Mouse (Mus musculus) forelimb bud, embryonic 11.5 days (tissue): ENCODE results near the gene Hist1h2ah.
"Not testable (repeated sequence)": the region's sequence is repeated elsewhere in the genome, so short reads cannot be mapped to it uniquely, and the experiment has no call there.

Experiments used
- DNase-seq: peaks from one replicate; pipeline ENCODE4 v3.0.0-alpha.2; 2012; ENCODE audit warnings: low read depth, low spot score

Hist1h2ah gene

DNA sequence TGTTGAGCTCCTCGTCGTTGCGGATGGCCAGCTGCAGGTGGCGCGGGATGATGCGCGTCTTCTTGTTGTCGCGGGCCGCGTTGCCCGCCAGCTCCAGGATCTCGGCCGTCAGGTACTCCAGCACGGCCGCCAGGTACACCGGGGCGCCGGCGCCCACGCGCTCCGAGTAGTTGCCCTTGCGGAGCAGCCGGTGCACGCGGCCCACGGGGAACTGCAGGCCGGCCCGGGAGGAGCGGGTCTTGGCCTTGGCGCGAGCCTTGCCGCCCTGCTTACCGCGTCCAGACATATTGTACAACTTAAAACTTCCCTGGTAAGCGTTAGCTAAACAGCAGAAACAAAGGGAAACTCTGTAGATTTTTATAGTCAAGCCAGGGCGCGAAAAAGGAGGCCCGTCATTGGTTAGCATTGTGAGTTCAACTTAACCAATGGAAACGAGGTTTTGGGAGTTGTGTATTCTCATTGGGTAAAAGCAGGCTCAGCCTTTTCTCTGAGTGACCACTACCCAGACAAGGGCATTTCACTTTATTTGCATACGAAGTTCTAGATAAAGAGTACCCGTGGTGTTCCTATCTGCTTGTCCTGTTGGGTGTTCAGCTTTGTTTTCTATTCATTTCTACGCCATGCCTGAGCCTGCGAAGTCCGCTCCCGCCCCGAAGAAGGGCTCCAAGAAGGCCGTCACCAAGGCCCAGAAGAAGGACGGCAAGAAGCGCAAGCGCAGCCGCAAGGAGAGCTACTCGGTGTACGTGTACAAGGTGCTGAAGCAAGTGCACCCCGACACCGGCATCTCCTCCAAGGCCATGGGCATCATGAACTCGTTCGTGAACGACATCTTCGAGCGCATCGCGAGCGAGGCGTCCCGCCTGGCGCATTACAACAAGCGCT, at the start of gene Hist1h2ah, which contains the start of gene Hist1h2bk:
Hist1h2ah (minus strand) TSS at position 302 of the 882 bp plus-strand sequence.
Hist1h2bk (plus strand) TSS at position 604 of the 882 bp plus-strand sequence.
- DNase-seq = peak; percentile 97

DNA sequence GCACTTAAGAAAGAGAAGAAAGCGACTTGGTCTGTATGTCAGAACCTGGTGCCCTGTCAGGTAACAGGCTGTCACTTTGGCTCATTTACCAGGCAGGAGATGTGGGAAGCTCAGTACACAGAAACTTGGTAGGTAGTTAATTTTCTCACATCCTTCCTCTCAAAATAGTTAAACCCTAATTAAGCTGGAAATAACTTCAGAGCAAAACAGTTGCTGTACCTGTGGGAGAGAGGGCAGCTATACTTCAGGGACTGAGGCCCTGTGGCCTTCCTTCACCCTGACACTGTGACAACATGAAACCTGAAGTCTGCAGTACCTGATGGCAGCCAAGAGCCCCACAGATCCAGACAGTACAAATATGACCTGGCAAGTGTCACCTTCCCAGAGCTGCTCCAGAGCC, 48.8 kb upstream of the Hist1h2ah start, which contains the start of gene Vmn1r188:
Vmn1r188 (plus strand) TSS at position 301 of the 400 bp plus-strand sequence.
- not testable (repeated sequence) for DNase-seq

DNA sequence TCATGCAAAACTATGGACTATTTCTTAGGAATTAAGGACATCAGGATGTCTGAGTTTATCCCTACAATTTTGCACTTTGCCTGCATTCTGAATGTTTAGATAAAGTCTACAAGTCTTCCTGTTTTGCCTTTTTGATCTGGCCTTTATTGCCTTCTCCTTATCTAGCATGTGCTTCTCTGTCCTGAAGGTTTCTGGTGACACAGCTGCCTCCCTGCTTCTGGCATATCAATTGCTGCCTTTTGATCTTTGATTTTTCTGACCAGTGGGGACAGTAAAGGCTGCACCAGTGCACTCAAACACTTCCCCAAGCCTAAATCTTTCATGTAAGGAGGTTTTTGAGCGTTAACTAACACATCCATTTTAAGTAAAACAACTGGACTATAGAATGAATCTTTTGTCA, 28.1 kb upstream of the Hist1h2ah start:
- DNase-seq = no peak

DNA sequence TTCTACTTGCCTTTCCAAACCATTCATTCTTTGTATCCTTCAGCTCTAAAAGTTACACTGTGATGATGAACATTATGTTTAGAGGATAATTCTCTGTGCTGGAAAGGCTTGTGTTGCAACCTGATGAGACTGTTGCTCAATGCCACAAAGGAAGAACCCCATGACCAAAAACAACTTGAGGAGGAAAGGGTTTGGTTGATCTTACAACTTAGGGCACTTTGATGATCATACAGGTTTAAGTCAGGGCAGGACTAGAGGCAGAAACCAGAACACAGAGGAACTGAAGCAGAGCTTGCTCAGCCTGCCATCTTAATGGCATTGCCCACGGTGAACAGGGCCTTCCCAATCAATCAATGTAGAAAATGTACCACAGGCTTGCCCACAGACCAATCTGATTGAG, 26.1 kb upstream of the Hist1h2ah start:
- DNase-seq = no peak

DNA sequence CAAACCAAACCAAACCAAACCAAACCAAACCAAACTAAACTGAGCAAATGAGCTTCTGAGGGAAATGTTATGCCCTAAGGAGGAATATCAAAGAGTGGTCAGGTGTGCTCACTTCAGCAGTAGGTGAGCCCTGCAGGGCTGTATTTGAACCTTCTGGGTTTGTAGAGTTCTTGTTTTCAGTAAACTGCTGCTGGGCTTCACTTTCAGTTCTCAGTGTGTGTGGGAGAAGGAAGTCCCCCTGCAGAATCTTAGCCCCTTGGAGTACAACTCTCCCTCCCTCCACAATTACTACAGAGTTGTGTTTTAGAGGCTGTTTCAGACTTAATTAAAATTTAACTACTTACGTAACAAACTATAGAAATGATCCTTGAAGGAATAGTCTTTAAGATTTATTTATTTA, 18.4 kb upstream of the Hist1h2ah start:
- DNase-seq = no peak

DNA sequence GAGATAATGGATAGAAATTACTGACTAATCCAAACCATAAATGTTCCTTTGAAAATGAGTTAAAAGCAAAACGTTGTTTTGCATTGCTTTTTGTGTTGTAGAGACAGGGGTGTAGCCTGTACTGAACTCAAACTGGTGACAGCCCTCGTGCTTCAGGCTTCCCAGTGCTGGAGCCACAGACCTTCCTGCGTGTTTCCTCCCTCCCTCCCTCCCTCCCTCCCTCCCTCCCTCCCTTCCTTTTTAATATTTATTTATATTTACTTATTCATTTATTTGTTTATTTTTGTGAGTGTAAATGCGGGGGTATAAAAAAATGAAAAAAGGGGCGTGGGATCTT, 16.1 kb upstream of the Hist1h2ah start:
- DNase-seq = no peak

DNA sequence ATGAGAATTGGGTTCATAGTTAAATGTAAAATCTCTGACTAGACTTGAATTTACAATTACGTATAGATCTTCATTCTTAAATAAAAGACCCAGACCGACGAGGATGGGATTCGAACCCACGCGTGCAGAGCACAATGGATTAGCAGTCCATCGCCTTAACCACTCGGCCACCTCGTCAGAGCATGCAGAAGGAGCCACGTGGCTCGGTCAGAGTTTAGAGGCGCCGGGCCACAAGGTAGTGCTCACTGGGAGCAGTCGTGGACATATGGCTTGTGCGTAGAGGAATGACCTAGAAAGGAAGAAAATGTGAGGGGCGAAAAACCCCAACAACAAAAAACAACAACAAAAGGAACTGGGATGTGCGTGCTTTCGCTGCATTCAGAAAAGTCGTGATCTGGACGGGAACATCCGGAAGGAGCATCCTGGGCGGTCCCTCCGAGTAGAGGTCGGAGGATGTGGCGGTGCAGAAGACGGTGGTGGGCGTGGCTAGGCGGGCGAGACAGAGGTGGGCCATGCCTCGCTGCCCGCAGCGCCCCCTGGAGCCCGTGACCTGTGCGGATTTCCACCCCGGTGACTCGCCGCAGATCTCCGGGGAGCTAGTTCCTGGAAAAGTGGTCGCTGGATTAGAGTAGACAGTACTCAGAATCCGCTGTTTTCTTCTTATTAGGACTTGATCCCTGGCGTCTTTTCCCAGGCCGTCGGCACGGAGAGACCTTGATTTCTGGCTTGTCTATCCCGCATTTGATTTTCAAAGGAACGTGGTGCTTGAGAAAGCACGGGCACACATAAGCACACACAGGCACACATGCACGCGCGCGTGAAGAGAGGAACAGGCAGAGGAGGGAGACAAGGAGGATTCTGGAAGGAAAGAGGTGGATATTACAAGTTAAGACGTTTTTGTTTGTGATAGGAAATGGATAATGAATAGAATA, 15.5 kb upstream of the Hist1h2ah start:
- DNase-seq = peak; percentile 92

DNA sequence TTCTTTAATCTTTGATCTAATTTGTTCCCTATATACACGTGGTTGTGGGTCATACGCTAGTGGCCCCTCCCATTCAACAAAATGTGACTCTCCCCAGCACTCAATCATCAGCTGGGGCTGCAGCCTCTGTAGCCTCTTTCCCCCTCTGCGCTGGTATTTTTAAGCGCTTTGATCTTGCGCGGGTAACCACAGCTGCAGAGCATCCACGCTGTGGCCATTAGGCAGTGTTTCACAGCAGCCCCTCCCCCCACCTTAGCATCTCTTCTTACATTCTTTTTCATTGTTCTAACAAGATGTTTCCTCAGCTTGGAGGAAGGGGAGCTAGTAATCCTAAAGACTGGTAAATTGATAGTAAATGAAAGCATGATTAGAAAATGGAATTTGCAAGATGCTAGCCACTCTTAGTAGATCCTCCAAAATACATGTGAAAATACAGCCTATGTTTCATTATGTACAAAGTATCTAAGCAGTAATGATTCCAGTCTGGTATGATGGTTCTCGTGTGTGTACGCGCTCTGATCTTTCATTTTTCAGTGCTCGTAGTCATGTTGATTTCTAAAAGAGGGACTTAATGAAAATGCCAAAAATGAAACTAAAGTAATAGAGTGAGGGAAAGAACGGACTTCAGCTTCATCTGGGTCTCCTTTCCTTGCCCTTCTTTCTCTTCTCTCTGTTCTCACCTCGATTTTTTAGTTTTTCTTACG, 14.5 kb upstream of the Hist1h2ah start:
- peak; percentile 90 for DNase-seq

DNA sequence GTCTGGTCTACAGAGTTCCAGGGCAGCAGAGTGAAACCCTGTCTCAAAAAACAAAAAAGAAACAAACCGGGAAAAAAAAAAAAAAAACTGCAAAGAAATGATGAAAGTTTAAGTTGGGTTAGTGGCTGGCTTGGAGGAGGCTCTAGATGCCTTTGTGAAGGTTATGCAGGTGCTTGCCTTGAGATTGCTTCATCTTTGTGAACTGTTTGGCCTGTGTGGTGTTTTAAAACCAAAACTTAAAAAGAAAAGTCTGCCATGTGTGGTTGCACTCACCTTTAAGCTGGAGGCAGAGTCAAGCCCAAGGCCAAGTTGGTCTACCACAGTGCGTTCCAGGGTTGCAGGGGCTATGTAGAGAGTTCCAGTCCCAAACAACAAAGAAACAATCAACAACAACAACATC, 13.7 kb upstream of the Hist1h2ah start:
- DNase-seq = no peak

DNA sequence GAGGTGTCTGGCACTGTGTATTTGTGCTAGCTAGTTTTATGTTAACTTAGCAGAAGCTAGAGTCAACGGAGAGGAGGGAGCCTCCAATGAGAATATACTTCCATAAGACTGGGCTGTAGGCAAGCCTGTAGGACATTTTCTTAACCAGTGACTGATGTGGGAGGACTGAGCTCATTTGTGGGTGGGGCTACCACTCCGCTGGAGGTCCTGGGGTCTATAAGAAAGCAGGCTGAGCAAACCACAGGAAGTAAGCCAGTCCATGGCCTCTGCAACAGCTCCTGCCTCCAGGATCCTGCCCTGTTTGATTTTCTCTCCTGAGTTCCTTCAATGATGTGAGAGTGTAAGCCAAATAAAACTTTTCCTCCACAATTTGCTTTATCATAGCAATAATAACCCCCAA, 9.9 kb upstream of the Hist1h2ah start:
- DNase-seq = no peak

DNA sequence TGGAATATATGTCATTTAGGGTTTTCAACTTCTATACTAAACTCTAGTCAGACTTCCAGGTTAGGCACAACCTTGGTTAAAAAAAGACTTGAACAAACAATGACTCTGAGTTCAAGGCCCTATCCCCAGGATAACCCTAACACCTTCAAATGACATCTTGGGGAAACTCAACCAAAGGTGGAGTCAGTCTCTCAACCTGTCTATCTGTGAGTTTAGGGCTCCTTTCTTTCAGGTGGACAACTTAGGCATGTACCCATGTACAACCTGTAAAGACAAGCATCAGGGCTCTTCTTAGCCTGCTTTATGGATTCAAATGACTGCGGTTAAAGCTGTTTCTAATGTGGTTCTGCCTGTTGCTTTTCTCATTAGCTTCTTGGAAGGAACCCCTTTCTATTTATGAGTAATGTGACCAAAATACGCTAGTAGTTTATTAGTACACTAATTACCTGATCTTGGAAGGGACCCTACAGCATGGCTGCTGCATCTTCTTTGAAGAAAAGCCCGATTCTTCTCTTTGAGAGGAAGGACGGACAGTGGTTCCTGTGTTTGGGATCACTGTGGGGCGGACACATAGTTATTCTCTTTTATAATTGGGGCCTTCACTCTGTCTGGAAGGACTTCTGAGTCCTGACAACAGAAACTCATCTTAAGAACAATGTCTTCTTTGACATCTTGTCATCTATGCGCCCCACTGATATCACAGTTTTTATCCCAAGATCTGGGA, 9.2 kb upstream of the Hist1h2ah start:
- no peak for DNase-seq

DNA sequence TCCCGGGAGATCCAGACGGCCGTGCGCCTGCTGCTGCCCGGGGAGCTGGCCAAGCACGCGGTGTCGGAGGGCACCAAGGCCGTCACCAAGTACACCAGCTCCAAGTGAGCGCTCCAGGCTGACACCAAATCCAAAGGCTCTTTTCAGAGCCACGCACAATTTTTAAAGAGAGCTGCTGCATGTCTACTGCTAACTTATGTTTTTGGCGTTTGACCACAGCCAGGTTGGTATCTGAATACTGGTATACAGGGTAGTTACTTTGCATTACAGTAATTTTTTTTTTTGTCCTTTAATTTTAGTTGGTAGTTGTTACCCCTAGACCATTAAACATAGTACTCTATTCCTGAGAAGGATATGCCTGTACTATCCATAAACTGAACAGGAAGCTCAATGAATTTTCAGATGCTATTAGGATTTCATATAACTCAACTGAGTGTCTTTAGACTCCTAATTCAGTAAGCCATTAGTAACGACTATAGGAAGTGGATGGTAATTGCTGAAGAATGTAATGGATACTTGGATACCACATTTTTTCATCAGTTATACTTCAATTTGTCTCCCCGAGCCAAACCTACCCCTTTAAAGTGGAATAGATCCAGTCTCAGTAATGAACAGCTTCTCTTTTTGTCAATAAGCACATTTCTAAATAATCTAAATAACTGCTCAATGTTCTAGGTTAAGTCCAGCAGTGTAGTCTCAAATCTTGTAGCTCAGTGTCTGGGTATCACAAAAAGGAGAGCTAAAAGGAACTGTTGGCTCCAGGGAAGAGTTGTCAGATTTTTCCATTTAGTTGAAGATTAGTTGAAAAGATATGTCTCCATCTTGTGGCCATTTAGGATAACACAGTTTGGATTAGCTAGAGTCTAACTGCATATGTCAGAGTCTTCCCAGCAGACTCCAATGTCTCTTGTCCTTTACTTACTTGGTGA, 8.4 kb upstream of the Hist1h2ah start:
- DNase-seq = peak; percentile 76

DNA sequence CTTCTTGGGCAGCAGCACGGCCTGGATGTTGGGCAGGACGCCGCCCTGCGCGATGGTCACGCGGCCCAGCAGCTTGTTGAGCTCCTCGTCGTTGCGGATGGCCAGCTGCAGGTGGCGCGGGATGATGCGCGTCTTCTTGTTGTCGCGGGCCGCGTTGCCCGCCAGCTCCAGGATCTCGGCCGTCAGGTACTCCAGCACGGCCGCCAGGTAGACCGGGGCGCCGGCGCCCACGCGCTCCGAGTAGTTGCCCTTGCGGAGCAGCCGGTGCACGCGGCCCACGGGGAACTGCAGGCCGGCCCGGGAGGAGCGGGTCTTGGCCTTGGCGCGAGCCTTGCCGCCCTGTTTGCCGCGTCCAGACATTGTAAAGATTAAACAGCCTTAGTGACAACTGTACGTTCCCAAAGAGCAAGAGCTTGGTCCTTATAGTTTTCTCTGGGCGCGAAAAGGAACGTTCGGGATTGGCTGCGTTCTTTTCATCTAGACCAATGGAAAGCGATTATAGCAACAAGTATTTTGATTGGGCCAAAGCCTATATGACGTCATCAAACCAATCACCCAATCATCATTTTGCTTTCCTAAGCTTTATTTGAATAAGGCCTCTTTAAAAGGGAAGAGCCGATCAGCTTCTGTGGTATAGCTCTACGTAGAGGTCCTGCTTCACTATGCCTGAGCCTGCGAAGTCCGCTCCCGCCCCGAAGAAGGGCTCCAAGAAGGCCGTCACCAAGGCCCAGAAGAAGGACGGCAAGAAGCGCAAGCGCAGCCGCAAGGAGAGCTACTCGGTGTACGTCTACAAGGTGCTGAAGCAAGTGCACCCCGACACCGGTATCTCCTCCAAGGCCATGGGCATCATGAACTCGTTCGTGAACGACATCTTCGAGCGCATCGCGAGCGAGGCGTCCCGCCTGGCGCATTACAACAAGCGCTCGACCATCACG, 7.5 kb upstream of the Hist1h2ah start, which contains the start of the genes Hist1h2ag and Hist1h2bj:
Hist1h2ag (minus strand) TSS at position 377 of the 935 bp plus-strand sequence.
Hist1h2bj (plus strand) TSS at position 647 of the 935 bp plus-strand sequence.
- peak; percentile 100 for DNase-seq

DNA sequence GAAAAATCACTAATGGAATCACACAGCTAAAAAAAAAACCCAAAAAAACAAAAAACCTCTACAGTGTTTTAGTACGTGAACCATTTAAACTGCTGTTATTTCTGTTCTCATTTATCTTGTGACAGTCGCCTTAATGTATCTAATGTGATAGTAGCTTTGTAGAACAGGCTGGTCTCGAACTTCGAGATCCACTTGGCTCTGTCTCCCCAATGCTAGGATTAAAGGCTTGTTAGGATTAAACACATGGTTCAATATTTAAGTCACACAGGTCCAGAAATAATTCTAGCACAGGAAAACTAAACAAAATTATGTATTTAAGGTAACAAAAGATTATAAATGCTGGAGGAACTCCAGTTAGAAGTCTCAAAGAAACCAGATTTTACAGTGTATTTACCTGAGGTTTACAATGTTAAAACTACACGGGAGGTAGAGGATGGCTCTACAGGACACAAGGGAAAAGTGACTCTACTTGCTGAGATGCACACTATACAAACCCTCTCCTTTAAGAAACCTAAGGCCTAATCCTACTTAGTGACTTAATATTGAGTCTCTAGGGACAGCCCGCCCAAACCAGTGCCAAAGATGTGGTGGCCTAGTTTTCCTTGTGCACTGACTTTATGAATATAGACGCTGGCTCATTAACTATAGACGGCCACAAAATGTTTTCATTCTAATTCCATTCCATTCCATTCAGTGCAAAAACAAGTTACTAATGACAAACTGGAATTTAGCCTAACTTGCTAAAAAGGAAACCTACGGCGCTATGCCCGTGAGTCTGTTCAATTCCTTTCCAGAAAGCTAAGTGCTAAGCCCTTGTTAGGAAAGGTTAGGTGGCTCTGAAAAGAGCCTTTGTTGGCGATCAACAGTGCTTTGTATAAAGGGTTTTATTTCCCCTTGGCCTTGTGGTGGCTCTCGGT, 6.5 kb upstream of the Hist1h2ah start:
- DNase-seq = peak; percentile 58

DNA sequence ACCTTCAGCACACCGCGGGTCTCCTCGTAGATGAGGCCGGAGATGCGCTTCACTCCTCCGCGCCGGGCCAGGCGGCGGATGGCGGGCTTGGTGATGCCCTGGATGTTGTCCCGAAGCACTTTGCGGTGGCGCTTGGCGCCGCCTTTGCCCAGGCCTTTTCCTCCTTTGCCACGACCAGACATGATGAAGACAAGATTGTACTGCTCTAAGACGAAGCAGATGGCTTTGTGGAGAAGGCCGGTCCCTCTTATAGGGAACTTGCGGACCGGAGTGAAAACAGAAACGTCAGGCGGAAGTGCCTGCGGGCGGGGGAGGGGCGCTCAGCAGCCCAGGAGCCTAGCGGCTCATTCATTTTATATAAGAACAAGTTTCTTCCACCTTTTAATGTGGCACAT, 5.8 kb upstream of the Hist1h2ah start, which contains the start of gene Hist1h4i:
Hist1h4i (minus strand) TSS at position 221 of the 395 bp plus-strand sequence.
- DNase-seq = peak; percentile 97

DNA sequence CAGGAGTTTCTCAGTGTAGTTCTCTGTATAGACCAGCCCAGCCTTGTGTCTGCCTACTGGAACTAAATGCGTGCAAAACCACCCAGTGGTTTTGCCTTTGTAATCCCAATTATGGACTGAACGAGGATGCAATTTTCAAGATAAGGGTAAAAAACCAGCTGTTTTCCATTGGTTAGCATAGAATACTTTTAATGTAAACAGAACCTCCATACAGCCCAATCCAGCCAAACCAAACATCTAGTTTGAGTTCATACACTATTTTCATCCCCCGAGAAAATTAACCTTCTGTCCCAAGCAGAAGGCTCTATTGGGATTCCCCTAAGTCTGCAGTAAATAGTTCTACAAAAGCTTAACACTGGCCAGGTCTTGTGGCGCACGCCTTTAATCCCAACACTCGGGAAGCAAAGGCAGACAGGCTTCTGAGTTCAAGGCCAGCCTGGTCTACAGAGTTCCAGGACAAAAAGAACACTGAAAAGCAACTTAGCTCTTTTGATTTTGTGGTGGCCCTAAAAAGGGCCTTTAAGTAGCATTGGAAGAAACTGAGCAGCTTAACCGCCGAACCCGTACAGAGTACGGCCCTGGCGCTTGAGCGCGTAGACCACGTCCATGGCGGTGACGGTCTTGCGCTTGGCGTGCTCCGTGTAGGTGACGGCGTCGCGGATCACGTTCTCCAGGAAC, 5.2 kb upstream of the Hist1h2ah start:
- DNase-seq = peak; percentile 61

DNA sequence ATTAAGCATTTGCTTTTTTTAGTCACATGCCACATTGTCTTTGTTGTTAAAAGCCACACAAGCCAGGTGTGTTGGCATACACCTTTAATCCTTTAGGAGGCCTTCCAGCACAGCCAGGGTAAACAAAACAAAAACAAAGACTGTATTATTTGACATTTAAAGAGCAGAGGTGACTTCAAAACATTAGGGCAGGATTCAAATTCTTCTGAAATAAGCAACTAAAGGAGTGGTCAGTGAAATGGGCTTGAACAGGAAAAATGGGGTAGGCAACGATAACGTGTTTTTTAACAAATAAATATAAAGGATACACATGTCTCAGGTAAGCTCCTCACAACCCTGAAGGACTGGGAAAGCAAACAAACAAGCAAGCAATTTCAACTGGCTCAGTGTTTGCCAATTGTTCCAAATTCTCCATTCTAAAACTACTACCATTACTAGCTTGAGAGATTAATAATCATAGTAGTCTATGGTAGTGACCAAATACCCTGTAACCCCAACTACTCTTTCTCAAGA, 4.6 kb upstream of the Hist1h2ah start:
- DNase-seq = no peak
